Mouse (Mus musculus) thymus, adult 2 months (tissue): ENCODE data around the gene Dpf3. TPM values are rescaled to one million over a fixed set of nuclear protein-coding genes. Genes with fewer than 3 reads are reported as not detected.

Experiments used
- DNase-seq: peaks from one replicate; pipeline ENCODE4 v3.0.0; 2021
- H3K27ac ChIP-seq: fragments of 200-500 bp; 2 replicates; pipeline ENCODE4 v1.5.1; 2012; ENCODE audit warnings: low read length, control low read depth; ENCODE audit not compliant: control insufficient read depth, insufficient read depth
- H3K27me3 ChIP-seq: fragments of 200-500 bp; 2 replicates; pipeline ENCODE4 v1.6.1; 2012; ENCODE audit warnings: mild to moderate bottlenecking, low read length, moderate library complexity, mixed read lengths; ENCODE audit not compliant: control insufficient read depth, insufficient read depth
- H3K36me3 ChIP-seq: fragments of 200-500 bp; 2 replicates; pipeline ENCODE4 v1.6.1; 2012; ENCODE audit warnings: mild to moderate bottlenecking, low read length, moderate library complexity; ENCODE audit not compliant: control insufficient read depth, insufficient read depth
- H3K4me1 ChIP-seq: fragments of 200-500 bp; replicated peaks from 2 replicates; pipeline ENCODE4 v1.6.1; 2012; ENCODE audit warnings: low read length; ENCODE audit not compliant: control insufficient read depth, insufficient read depth
- H3K4me3 ChIP-seq: fragments of 200-500 bp; 2 replicates; pipeline ENCODE4 v1.5.1; 2012; ENCODE audit warnings: mild to moderate bottlenecking, low read length, control low read depth, moderate library complexity; ENCODE audit not compliant: control insufficient read depth, insufficient read depth
- CTCF ChIP-seq: fragments of 200-500 bp; IDR thresholded peaks from 2 replicates; pipeline ENCODE4 v1.5.1; 2012; ENCODE audit warnings: mild to moderate bottlenecking, control low read depth, low read length, moderate library complexity, borderline replicate concordance; ENCODE audit not compliant: control insufficient read depth, poor library complexity, insufficient read depth; ENCODE audit errors: extremely low read depth
- POLR2A ChIP-seq: fragments of 200-500 bp; IDR thresholded peaks from 2 replicates; pipeline ENCODE4 v1.6.1; 2012; ENCODE audit warnings: mild to moderate bottlenecking, low read length, control low read depth, moderate library complexity; ENCODE audit not compliant: control insufficient read depth, poor library complexity, insufficient read depth; ENCODE audit errors: extremely low read depth
- WGBS: fragments of 180-500 bp; shearing (Covaris S2); methylation state at CpG from one replicate; pipeline ENCODE4 v1.1.7; 2018; 5-methylcytosine and 5-hydroxymethylcytosine counted together
- polyA plus RNA-seq: library from polyadenylated mRNA; depleted of rRNA; stranded (reverse); fragments of >200 nt; gene quantifications from 2 replicates; pipeline ENCODE4 v1.2.3, GENCODE M21; 2012

The Dpf3 gene
- polyA plus RNA-seq, 1 experiment = 0.65 TPM

GRCm38 (mm10) chr12:83486671-83487461, 650 bp downstream of the Dpf3 start:
- H3K4me3 ChIP-seq = peak overlapping the region; percentile 57
- peaks cover 32% of the 10 kb centered on the region for H3K27me3 ChIP-seq
- TF ChIP-seq CTCF (no peak), POLR2A (no peak)
- H3K36me3 ChIP-seq = no peaks in the 10 kb centered on the region
- DNase-seq = peak; percentile 26
- under 1% methylated on average over 73 of the region's 73 CpGs for WGBS
- H3K4me1 ChIP-seq = peaks cover 20% of the 10 kb centered on the region
- H3K27ac ChIP-seq = no peak overlapping the region

- DNase-seq = peak; percentile 5
- peak overlapping the region; percentile 57 for H3K4me3 ChIP-seq
- H3K27ac ChIP-seq = no peak overlapping the region
- WGBS = 3% methylated on average over 53 of the region's 53 CpGs
- no peak for TF ChIP-seq POLR2A
- TF ChIP-seq CTCF = no peak
- peaks cover 20% of the 10 kb centered on the region for H3K4me1 ChIP-seq
- H3K27me3 ChIP-seq = peaks cover 32% of the 10 kb centered on the region
- no peaks in the 10 kb centered on the region for H3K36me3 ChIP-seq
These were observed 1.4 kb downstream of the Dpf3 start for GRCm38 (mm10) chr12:83485911-83486670.

- Histone ChIP-seq H3K4me1 (peaks cover 20% of the 10 kb centered on the region), H3K27me3 (peaks cover 32% of the 10 kb centered on the region), H3K36me3 (no peaks in the 10 kb centered on the region), H3K27ac (no peak overlapping the region), H3K4me3 (no peak overlapping the region)
- no peak for TF ChIP-seq POLR2A
- DNase-seq = peak; percentile 8
- 11% methylated on average over 24 of the region's 24 CpGs for WGBS
These were observed 2.4 kb downstream of the Dpf3 start for GRCm38 (mm10) chr12:83484855-83485745.

GRCm38 (mm10) chr12:83483653-83484052, 3.9 kb downstream of the Dpf3 start:
- 70% methylated on average over 5 of the region's 5 CpGs for WGBS
- H3K4me1 ChIP-seq = peaks cover 20% of the 10 kb centered on the region
- H3K36me3 ChIP-seq = no peaks in the 10 kb centered on the region
- TF ChIP-seq POLR2A = no peak
- TF ChIP-seq CTCF = no peak
- no peak overlapping the region for H3K27ac ChIP-seq
- H3K4me3 ChIP-seq = no peak overlapping the region
- no peak for DNase-seq
- peaks cover 32% of the 10 kb centered on the region for H3K27me3 ChIP-seq

- Histone ChIP-seq H3K27ac (no peak overlapping the region), H3K36me3 (no peaks in the 10 kb centered on the region), H3K4me3 (no peak overlapping the region), H3K4me1 (peaks cover 9% of the 10 kb centered on the region), H3K27me3 (peaks cover 17% of the 10 kb centered on the region)
- no peak for DNase-seq
- TF ChIP-seq CTCF (no peak), POLR2A (no peak)
- 85% methylated on average over 4 of the region's 4 CpGs for WGBS
These were observed 6.1 kb downstream of the Dpf3 start for GRCm38 (mm10) chr12:83481439-83481838.

- Histone ChIP-seq H3K4me1 (no peaks in the 10 kb centered on the region), H3K36me3 (no peaks in the 10 kb centered on the region), H3K27ac (no peak overlapping the region), H3K4me3 (no peak overlapping the region), H3K27me3 (peaks cover 5% of the 10 kb centered on the region)
- DNase-seq = no peak
- TF ChIP-seq CTCF (no peak), POLR2A (no peak)
- WGBS = 87% methylated on average over 7 of the region's 7 CpGs
These were observed 7.6 kb downstream of the Dpf3 start for GRCm38 (mm10) chr12:83479818-83480401.
